Mouse (Mus musculus): Measurements from ENCODE around the gene Prss57. TPM values are rescaled to one million over a fixed set of nuclear protein-coding genes. Genes with fewer than 3 reads are reported as not detected.
A peak's percentile ranks its signal among the peaks of the same experiment; 100 is the strongest.

The Prss57 gene
- not detected in 2 replicates for polyA plus RNA-seq (2014; fragmentation: Nextera tagmentation; extraction: Ambion mirVana)

DNA sequence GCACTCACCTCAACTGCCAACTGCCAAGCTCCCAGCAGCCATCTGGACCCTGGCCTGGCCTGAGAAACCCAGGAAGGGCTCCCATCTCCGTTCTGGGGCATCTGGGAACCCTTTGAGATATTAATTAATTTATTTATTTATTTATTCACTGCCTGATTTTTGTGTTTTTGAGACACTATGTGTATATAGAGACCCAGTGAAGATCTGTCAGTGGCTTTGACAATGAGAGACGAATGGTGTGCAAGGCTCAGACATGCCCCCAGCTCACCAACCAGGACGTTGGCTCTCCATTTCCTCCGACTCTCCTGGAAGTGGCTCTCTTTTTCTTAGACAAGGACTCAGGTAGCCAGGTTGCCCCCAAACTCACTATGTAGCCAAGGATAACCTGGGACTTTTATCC, at the start of gene Prss57:
Gene Prss57 (minus strand): TSS at position 101 of the 400 bp plus-strand sequence.
- ATAC-seq (ENCODE audit: low FRiP score, low TSS enrichment), result no peak
- 90% methylated on average over 4 of the region's 4 CpGs for WGBS
- no peaks in the 10 kb centered on the region for H3K27me3 ChIP-seq (ENCODE audit: control insufficient read depth, insufficient read depth, low read length)

DNA sequence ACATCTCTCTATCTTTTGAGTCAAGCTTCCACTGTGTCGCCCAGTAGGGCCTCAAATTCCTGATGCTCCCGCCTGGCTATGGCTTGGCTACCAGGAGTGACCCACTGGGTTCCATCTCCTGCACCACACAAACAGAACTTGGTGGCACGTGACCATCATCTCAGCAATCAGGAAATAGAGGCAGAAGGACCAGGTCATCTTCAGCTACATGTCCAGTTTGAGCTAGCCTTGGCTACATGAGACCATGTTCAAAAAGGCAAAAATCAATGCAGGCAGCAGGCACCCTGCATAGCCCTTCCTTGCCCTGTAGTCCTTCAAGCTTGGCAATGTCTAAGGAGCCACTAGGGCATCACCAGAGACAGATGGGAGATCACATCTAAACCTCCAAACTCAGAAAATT, 49.3 kb upstream of the Prss57 start:
- no peaks in the 10 kb centered on the region for H3K36me3 ChIP-seq (ENCODE audit: control insufficient read depth, insufficient read depth, low read length)
- H3K27me3 ChIP-seq (ENCODE audit: control insufficient read depth, insufficient read depth, low read length), result no peaks in the 10 kb centered on the region
- peak overlapping the region; percentile 89 for H3K27ac ChIP-seq (ENCODE audit: low read depth, low read length)
- ATAC-seq (ENCODE audit: low FRiP score, low TSS enrichment), result no peak
- 0 out of 2 replicates have a peak overlapping the region, but pooled peaks have one; percentile 57 for H3K9ac ChIP-seq (ENCODE audit: low read depth, low read length)
- WGBS, result 86% methylated on average over 3 of the region's 3 CpGs
- no peaks in the 10 kb centered on the region for H3K9me3 ChIP-seq (ENCODE audit: control insufficient read depth, low read length)
- peak overlapping the region; percentile 57; the same call in 1 of the 2 replicates for H3K4me2 ChIP-seq (replicated peaks; ENCODE audit: low read depth, low read length)
- H3K4me3 ChIP-seq (ENCODE audit: low read length), result peak overlapping the region; percentile 32
- peaks cover 21% of the 10 kb centered on the region for H3K4me1 ChIP-seq (ENCODE audit: control insufficient read depth, insufficient read depth, low read length)

More for the DNA sequence above, at the start of gene Prss57:
- Histone ChIP-seq H3K36me3 (ENCODE audit: control insufficient read depth, insufficient read depth, low read length) (no peaks in the 10 kb centered on the region), H3K4me2 (replicated peaks; ENCODE audit: low read depth, low read length) (no peak within 1 kb of the TSS), H3K4me3 (ENCODE audit: low read length) (no peak within 1 kb of the TSS), H3K9ac (ENCODE audit: low read depth, low read length) (no peak within 1 kb of the TSS), H3K9me3 (ENCODE audit: control insufficient read depth, low read length) (no peaks in the 10 kb centered on the region), H3K4me1 (ENCODE audit: control insufficient read depth, insufficient read depth, low read length) (peaks cover 17% of the 10 kb centered on the region), H3K27ac (ENCODE audit: low read depth, low read length) (no peak within 1 kb of the TSS)

DNA sequence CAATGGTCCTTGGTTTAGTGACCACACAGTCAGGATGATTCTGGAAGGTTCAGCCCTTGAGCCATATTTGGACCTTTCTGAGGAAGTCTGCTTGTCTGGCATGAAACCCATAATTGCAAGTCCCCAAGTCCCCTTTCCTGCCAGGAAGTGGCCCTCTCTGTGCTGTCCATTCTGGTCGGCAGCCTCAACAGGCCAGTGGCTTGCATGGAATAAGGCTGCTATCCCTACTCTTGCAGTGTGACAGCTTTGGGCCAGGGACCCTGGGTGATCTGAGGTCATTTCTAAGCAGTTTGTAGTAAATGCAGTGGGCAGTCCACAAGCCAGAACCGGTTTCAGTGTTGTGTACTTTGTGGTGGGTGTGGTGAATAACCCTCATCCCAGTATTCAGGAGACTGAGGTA, 47.4 kb upstream of the Prss57 start:
- no peaks in the 10 kb centered on the region for H3K9me3 ChIP-seq (ENCODE audit: control insufficient read depth, low read length)
- no peak overlapping the region for H3K4me3 ChIP-seq (ENCODE audit: low read length)
- no peak overlapping the region for H3K27ac ChIP-seq (ENCODE audit: low read depth, low read length)
- H3K36me3 ChIP-seq (ENCODE audit: control insufficient read depth, insufficient read depth, low read length), result no peaks in the 10 kb centered on the region
- H3K4me2 ChIP-seq (replicated peaks; ENCODE audit: low read depth, low read length), result no peak overlapping the region
- no peak for ATAC-seq (ENCODE audit: low FRiP score, low TSS enrichment)
- WGBS, result 60% methylated on average over 2 of the region's 2 CpGs
- H3K27me3 ChIP-seq (ENCODE audit: control insufficient read depth, insufficient read depth, low read length), result no peaks in the 10 kb centered on the region
- no peak overlapping the region for H3K9ac ChIP-seq (ENCODE audit: low read depth, low read length)
- peaks cover 7% of the 10 kb centered on the region; the same call in 1 of the 2 replicates for H3K4me1 ChIP-seq (ENCODE audit: control insufficient read depth, insufficient read depth, low read length)

DNA sequence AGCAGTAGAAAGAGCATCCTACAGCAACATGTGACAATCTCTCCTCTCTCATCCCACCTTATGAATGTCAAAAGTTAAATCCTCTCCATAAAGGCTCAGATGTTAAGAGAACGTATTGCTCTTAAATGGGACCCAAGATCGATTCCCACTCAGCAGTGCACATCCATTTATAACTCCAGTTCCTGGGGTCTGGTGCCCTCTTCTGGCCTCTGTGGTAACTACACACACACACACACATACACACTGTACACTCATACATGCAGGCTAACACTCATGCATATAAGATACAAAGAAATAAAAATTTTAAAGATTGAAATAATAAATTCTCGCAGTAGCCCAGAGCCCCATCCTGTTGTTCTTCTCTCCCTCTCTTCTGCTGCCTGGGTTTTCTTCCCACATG, 46.2 kb upstream of the Prss57 start:
- Histone ChIP-seq H3K4me2 (replicated peaks; ENCODE audit: low read depth, low read length) (no peak overlapping the region), H3K9ac (ENCODE audit: low read depth, low read length) (no peak overlapping the region), H3K9me3 (ENCODE audit: control insufficient read depth, low read length) (no peaks in the 10 kb centered on the region), H3K4me1 (ENCODE audit: control insufficient read depth, insufficient read depth, low read length) (peaks cover 6% of the 10 kb centered on the region; the same call in 1 of the 2 replicates), H3K27ac (ENCODE audit: low read depth, low read length) (no peak overlapping the region), H3K27me3 (ENCODE audit: control insufficient read depth, insufficient read depth, low read length) (no peaks in the 10 kb centered on the region), H3K36me3 (ENCODE audit: control insufficient read depth, insufficient read depth, low read length) (no peaks in the 10 kb centered on the region), H3K4me3 (ENCODE audit: low read length) (no peak overlapping the region)
- WGBS, result 98% methylated on average over 3 of the region's 3 CpGs
- ATAC-seq (ENCODE audit: low FRiP score, low TSS enrichment), result no peak

DNA sequence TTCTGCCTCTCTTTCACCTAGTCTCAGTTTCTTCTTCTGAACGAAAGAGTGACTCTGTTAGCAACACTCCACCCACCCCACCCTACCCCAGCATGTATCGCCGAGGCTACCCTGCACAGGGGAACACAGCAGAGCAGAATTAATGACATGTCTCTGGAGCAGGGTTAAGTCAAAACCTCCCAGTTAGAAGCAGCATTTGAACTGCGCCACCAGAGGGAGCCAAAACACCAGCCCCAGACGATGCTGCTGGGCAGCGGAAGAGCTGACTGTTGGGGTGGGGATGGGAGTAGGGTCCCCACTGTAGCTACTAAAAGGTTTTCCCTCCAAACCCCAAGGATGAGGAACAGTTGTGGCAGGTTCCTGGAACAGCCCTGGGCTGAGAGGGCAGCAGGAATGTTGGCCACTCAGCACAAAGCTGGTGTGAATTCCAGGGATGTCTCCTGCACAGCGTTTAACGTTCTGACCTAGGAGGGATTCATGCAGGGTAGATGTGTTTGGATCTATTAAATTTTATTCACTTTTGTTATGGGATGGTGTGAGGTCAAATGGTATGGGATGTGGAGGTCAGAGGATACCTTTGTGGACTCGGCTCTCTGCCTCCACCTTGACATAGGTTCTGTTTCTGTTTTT, 44.1 kb upstream of the Prss57 start:
- Histone ChIP-seq H3K4me1 (ENCODE audit: control insufficient read depth, insufficient read depth, low read length) (no peaks in the 10 kb centered on the region), H3K9me3 (ENCODE audit: control insufficient read depth, low read length) (no peaks in the 10 kb centered on the region), H3K4me3 (ENCODE audit: low read length) (no peak overlapping the region), H3K9ac (ENCODE audit: low read depth, low read length) (no peak overlapping the region), H3K27ac (ENCODE audit: low read depth, low read length) (no peak overlapping the region), H3K4me2 (replicated peaks; ENCODE audit: low read depth, low read length) (no peak overlapping the region), H3K27me3 (ENCODE audit: control insufficient read depth, insufficient read depth, low read length) (no peaks in the 10 kb centered on the region), H3K36me3 (ENCODE audit: control insufficient read depth, insufficient read depth, low read length) (no peaks in the 10 kb centered on the region)
- 21% methylated on average over 9 of the region's 9 CpGs for WGBS
- ATAC-seq (ENCODE audit: low FRiP score, low TSS enrichment), result peak; percentile 70

DNA sequence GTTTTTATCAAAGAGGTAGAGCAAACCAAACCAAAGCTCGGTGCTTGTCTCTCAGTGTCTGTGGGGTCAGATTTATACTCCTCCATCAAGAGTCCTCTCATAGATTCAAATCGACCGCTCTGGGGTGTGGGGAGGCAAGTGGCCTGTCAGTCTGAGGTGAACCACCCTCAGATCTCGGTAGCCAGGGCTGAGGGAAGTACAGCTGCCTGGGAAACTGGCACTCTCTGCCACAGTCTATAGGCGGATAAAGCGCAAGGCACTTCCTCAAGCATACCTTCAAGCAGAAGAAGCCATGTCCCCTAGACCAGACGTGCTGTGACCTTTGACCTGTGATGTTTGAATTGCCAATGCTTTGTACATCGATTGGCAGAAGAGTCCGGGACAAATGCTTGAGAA, 42.0 kb upstream of the Prss57 start:
- H3K4me3 ChIP-seq (ENCODE audit: low read length), result no peak overlapping the region
- no peaks in the 10 kb centered on the region for H3K27me3 ChIP-seq (ENCODE audit: control insufficient read depth, insufficient read depth, low read length)
- no peak for ATAC-seq (ENCODE audit: low FRiP score, low TSS enrichment)
- whole genome bisulfite sequencing, result 72% methylated on average over 9 of the region's 9 CpGs
- H3K27ac ChIP-seq (ENCODE audit: low read depth, low read length), result no peak overlapping the region
- no peaks in the 10 kb centered on the region for H3K36me3 ChIP-seq (ENCODE audit: control insufficient read depth, insufficient read depth, low read length)
- H3K4me1 ChIP-seq (ENCODE audit: control insufficient read depth, insufficient read depth, low read length), result no peaks in the 10 kb centered on the region
- H3K9ac ChIP-seq (ENCODE audit: low read depth, low read length), result no peak overlapping the region
- no peak overlapping the region for H3K4me2 ChIP-seq (replicated peaks; ENCODE audit: low read depth, low read length)
- no peaks in the 10 kb centered on the region for H3K9me3 ChIP-seq (ENCODE audit: control insufficient read depth, low read length)

DNA sequence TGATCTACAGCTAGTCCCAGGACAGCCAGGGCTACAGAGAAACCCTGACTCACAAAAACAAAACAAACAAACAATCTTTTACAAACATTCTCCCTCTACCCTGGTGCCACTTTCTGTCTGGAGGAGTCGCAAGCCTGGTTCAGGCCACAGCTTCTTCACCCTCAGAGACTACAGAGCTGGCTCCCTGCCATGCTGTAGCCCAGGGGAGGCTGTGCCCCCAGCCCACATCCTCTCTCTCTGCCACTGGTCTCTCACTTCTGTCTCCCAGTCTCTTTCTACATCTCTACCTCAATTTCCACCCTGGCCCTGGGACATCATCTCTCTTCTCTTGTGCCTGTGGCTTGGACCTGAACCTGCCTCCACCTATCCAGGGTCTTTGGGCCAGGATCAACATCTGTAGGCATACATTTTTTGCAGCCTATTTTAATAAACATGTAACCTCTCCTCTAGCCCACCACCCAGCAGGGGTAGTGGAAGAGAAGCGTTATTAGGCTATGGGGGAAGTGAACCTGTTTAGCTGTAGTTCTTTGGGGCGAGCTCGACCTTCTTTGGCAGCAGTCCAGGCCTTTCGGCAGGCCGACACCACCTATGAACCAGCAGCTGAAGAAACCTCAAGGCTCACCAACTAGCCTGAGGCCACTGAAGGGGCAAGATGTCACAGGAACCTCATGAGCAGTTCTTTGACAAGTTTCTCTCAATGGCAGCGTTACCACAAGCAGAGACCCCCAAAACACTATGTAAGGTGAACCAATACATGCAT, 41.4 kb upstream of the Prss57 start:
- Histone ChIP-seq H3K4me1 (ENCODE audit: control insufficient read depth, insufficient read depth, low read length) (no peaks in the 10 kb centered on the region), H3K4me3 (ENCODE audit: low read length) (no peak overlapping the region), H3K27me3 (ENCODE audit: control insufficient read depth, insufficient read depth, low read length) (no peaks in the 10 kb centered on the region), H3K27ac (ENCODE audit: low read depth, low read length) (no peak overlapping the region), H3K4me2 (replicated peaks; ENCODE audit: low read depth, low read length) (no peak overlapping the region), H3K9me3 (ENCODE audit: control insufficient read depth, low read length) (no peaks in the 10 kb centered on the region), H3K9ac (ENCODE audit: low read depth, low read length) (no peak overlapping the region), H3K36me3 (ENCODE audit: control insufficient read depth, insufficient read depth, low read length) (no peaks in the 10 kb centered on the region)
- no peak for ATAC-seq (ENCODE audit: low FRiP score, low TSS enrichment)
- 70% methylated on average over 7 of the region's 7 CpGs for WGBS

DNA sequence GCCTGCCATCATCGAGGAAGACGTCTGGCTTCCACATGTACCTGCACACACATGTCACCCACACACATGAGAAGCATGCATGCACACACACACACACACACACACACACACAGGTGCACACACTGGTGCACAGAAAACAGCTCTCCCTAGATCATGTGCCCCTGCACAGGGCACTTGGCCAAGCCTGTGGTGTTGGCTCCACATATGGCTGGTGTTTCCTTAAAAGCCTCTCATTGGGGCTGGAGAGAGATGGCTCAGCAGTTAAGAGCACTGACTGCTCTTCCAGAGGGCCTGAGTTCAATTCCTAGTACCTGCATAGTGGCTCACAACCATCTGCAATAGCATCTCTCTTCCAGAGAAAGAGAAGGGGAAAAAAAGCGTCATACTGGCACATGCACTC, 40.8 kb upstream of the Prss57 start:
- Histone ChIP-seq H3K4me2 (replicated peaks; ENCODE audit: low read depth, low read length) (no peak overlapping the region), H3K27me3 (ENCODE audit: control insufficient read depth, insufficient read depth, low read length) (no peaks in the 10 kb centered on the region)

DNA sequence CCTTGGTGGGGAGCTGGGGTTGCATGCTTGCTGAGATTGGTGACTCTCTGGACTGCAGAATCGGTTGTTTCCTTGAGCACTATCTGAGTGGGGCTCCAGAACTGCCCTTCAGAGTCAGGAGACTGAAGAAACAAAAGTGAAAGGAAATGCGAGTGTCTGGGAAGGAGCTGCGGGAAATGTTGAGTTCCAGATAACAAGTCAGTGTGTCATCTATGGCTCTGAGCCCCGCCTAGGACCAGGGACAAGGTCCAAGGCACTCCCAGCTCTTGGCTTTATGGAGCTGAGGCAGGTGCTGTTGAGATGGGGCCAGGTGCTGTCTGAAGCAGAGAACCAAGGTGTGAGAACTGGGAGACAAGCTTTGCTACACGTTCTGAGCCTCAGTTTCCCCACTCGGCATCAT, 33.7 kb upstream of the Prss57 start:
- Histone ChIP-seq H3K4me2 (replicated peaks; ENCODE audit: low read depth, low read length) (no peak overlapping the region), H3K27ac (ENCODE audit: low read depth, low read length) (no peak overlapping the region)
- ATAC-seq (ENCODE audit: low FRiP score, low TSS enrichment), result no peak

More for the DNA sequence above, 40.8 kb upstream of the Prss57 start:
- ATAC-seq (ENCODE audit: low FRiP score, low TSS enrichment), result no peak
- Histone ChIP-seq H3K4me1 (ENCODE audit: control insufficient read depth, insufficient read depth, low read length) (no peaks in the 10 kb centered on the region), H3K4me3 (ENCODE audit: low read length) (no peak overlapping the region), H3K9me3 (ENCODE audit: control insufficient read depth, low read length) (no peaks in the 10 kb centered on the region), H3K9ac (ENCODE audit: low read depth, low read length) (no peak overlapping the region), H3K36me3 (ENCODE audit: control insufficient read depth, insufficient read depth, low read length) (no peaks in the 10 kb centered on the region), H3K27ac (ENCODE audit: low read depth, low read length) (no peak overlapping the region)
- 91% methylated on average over 3 of the region's 3 CpGs for WGBS

More for the DNA sequence above, 33.7 kb upstream of the Prss57 start:
- no peaks in the 10 kb centered on the region for H3K27me3 ChIP-seq (ENCODE audit: control insufficient read depth, insufficient read depth, low read length)
- peaks cover 10% of the 10 kb centered on the region for H3K36me3 ChIP-seq (ENCODE audit: control insufficient read depth, insufficient read depth, low read length)
- no peak overlapping the region for H3K9ac ChIP-seq (ENCODE audit: low read depth, low read length)
- peaks cover 26% of the 10 kb centered on the region for H3K4me1 ChIP-seq (ENCODE audit: control insufficient read depth, insufficient read depth, low read length)
- 68% methylated on average over 6 of the region's 6 CpGs for WGBS
- no peaks in the 10 kb centered on the region for H3K9me3 ChIP-seq (ENCODE audit: control insufficient read depth, low read length)
- H3K4me3 ChIP-seq (ENCODE audit: low read length), result no peak overlapping the region

Measured in kidney, embryonic 14.5 days (tissue).